Mouse (Mus musculus) heart, adult 2 months (tissue): ENCODE measurements at regions not wholly inside any gene's neighbourhood (a gene's known extent, or its start where the extent isn't known, plus 50 kb on each side); places are given as distances from the start of the nearest gene placed in this dataset.

Experiments used
- CTCF ChIP-seq: fragments of 200-600 bp; IDR thresholded peaks from 2 replicates; pipeline ENCODE4 v1.8.1; 2022; ENCODE audit warnings: antibody characterized with exemption, mild to moderate bottlenecking, moderate library complexity
- EP300 ChIP-seq: fragments of 200-500 bp; IDR thresholded peaks from 2 replicates; pipeline ENCODE4 v1.6.1; 2011; ENCODE audit warnings: low read depth, low read length, control low read depth; ENCODE audit not compliant: insufficient read depth
- POLR2A ChIP-seq: fragments of 200-500 bp; IDR thresholded peaks from 2 replicates; pipeline ENCODE4 v1.6.1; 2011; ENCODE audit warnings: mild to moderate bottlenecking, low read depth, low read length, control low read depth; ENCODE audit not compliant: insufficient read depth

DNA sequence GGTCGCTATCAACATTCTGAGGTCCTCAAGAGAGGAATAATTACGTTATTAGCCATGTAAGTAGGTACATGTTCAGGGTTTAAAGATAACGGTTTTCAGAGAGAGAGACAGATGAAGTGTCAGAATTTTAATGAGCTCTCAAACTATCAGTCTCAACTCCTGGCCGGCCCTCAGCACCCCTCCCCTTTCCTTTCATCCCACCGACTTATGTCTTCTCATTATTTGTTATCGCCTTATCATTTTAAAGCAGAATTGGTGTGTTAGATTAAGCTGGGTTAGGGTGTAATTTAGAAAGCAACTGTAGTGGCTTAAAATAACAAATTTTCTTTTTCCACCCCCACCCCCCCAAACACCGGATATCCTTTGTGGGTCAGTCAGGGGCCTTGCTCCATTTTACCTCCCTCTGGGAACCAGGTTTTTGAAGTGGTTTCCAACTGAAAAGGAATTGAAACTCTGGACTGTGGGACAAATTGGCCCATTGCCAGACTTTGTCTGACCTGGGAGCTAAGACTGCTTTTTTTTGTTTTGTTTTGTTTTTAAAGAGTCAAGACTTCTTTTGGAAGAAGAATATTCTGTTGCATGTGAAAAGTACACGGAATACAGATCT lies 72.5 kb upstream of the Ppp1r12a start:
- no peak for TF ChIP-seq CTCF
- no peak for TF ChIP-seq POLR2A
- no peak for TF ChIP-seq EP300
